Mouse (Mus musculus): ENCODE results near the gene Fut9. TPM values are rescaled to one million over a fixed set of nuclear protein-coding genes. Genes with fewer than 3 reads are reported as not detected.

Gene Fut9
- polyA plus RNA-seq (2021), result 0.06 TPM

DNA sequence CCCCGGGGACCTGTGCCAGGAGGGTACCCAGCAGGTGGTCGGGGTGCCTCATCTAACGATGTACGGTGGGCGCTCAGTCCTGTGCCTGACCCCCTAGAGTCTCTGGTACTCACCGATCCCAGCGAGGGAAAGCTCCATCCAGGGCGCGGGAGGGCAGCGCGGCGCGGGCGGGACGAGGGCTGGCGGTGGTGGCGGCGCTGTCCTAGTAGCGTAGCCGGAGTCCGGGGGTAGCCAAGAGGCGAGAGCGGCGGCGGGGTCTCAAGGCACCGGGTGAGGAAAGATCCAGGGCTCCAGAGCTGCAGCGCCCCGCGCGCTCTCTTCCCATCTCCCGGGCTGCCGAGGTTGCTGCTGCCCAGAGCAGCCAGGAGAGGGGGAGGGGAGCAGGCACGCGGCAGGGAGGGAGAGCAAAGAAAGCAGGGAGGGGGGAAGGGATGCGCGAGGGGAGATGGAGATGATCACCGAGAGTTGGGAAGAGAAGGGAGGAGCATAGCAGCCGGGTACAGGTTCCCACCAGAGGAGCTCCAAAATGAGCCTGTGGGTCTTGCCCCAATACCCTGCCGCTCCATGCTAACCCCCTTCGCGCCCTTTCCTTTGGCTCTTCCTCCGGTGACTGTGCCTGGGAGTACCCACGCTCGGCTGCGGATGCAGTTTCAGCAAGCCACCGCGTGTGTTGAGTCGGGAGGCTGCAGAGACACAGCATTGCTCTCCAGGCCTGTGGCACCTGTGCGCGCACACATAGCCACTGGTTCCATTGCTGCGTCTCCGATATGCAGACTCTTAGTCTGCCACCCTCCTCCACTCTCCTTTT, at the start of gene Fut9:
TSS of gene Fut9 (minus strand) at position 769 of the 808 bp plus-strand sequence.
- H3K27me3 ChIP-seq, result no peaks in the 10 kb centered on the region
- ChIA-PET CTCF (no interaction called here), POLR2A (no interaction called here)
- no peak for TF ChIP-seq CTCF (IDR thresholded peaks at IDR 0.05)
- DNase-seq (ENCODE audit: low read depth, low spot score) (no peak), ATAC-seq (peak; percentile 62)
- in situ Hi-C loops (cut with MboI; ENCODE audit: low pct_unique_long_range_greater_than_20kb), result no loop called here

DNA sequence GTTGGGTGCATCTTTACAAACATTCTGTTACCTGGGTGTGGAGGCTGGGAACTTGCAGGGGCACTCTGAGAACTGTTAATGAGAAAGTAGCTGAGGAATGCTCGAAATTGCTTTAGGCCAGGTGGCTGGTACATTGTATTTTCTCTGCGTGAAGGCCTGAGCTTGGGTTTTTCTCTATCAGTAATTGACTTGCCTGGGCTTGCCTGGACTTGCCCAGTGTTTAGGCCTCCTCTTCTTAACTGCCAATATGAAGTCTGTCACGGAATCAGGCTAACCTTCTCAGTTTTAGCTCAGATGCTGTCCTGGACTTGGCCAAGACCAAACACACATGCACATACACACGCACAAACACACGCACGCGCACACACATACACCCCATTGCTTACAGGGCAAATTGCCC, 15.7 kb upstream of the Fut9 start:
- no peak for TF ChIP-seq CTCF (IDR thresholded peaks at IDR 0.05)
- ATAC-seq, result no peak
- H3K27me3 ChIP-seq, result no peaks in the 10 kb centered on the region
- CTCF ChIA-PET, result interaction anchor here (1.0 kb wide), 1 partner anchor 228 kb away, joined by 3 read pairs; no protein-coding TSS in a partner anchor
- no peak for DNase-seq (ENCODE audit: low read depth, low spot score)
- in situ Hi-C loops (cut with MboI; ENCODE audit: low pct_unique_long_range_greater_than_20kb), result no loop called here
- POLR2A ChIA-PET, result no interaction called here

DNA sequence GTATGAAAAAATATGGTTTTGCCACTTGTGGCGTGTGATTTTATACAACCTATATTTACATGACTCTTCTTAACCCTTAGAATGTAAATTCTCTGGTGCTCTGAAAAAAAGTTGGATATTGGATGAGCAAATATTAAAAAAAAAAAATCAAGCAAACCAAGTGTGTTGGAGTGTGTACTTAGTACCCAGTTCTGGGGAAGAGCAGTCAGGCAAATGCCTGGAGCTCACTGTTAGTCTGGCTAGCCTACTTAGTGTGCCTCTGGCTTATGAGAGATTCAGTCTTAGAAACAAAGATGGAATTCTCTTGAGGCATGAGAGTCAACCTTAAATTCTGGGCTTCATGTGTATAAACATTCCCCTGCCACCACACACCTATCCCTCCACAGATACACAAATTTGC, 13.3 kb upstream of the Fut9 start:
- CTCF ChIA-PET, result no interaction called here
- no peak for ATAC-seq
- no peaks in the 10 kb centered on the region for H3K27me3 ChIP-seq

DNA sequence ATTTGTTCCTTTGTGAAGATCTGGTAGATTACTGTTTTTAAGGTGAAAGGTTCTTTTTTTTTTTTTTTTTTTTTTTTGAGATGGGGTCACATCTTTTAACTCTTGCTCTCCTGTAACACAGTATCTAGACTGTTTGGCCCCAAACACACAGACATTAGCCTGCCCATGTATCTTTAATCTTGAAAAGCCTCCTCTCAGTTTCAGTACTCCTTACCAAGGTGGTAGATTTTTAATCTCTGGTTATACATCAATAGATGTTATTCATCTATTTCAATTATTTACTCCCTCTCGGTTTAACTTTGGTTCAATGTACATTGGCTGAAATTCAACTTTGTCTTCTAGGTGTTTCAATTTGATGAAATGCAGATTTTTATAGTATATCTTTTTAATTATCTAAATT, 10.0 kb upstream of the Fut9 start:
- no peak for TF ChIP-seq CTCF (IDR thresholded peaks at IDR 0.05)
- ChIA-PET POLR2A (no interaction called here), CTCF (interaction anchor here (0.7 kb wide), 1 partner anchor 1002 kb away, joined by 3 read pairs; no protein-coding TSS in a partner anchor)
- H3K27me3 ChIP-seq, result no peaks in the 10 kb centered on the region
- in situ Hi-C loops (cut with MboI; ENCODE audit: low pct_unique_long_range_greater_than_20kb), result no loop called here
- DNase-seq (ENCODE audit: low read depth, low spot score) (no peak), ATAC-seq (no peak)

More for the DNA sequence above, 13.3 kb upstream of the Fut9 start:
- in situ Hi-C loops (cut with MboI; ENCODE audit: low pct_unique_long_range_greater_than_20kb), result no loop called here
- TF ChIP-seq CTCF (IDR thresholded peaks at IDR 0.05), result no peak
- DNase-seq (ENCODE audit: low read depth, low spot score), result no peak
- POLR2A ChIA-PET, result no interaction called here

DNA sequence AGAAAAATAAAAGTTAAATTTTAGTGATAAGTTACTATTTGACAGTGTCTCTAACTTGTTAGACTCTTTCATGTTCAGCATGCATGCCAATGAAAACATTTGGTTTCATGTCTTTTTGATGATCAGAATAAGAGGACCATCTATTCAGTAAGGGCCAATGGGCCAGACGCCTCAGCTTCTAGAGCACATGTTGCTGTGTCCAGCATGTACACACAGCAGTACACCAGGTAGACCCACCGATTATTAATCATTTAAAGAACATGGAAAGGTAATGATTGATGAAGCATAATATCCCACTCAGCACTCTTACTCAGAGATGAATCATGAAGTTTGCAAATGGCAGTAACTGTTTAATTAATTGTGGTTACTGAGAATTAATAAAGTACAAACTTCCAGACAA, 1.7 kb upstream of the Fut9 start:
- TF ChIP-seq CTCF (IDR thresholded peaks at IDR 0.05), result no peak
- H3K27me3 ChIP-seq, result no peaks in the 10 kb centered on the region
- in situ Hi-C loops (cut with MboI; ENCODE audit: low pct_unique_long_range_greater_than_20kb), result no loop called here
- ChIA-PET POLR2A (no interaction called here), CTCF (no interaction called here)
- ATAC-seq (no peak), DNase-seq (ENCODE audit: low read depth, low spot score) (no peak)

DNA sequence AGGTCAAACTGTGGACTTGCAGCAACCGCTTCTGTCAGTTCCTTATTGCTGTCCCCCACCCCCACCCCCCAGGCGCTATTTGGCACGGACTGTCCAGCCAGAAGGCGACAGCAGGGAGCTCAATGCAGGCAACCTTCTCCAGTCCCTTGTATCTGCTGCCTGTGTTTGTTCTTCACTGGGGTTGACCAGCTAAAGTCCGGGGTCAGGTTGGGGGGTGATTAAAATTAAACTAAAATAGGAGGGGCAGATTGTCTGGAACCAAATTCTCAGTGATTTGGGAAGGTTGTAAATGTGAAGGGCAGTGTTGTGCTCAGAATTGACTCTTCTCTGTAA, 206 bp upstream of the Fut9 start:
- no peak for DNase-seq (ENCODE audit: low read depth, low spot score)
- no peak for TF ChIP-seq CTCF (IDR thresholded peaks at IDR 0.05)
- CTCF ChIA-PET, result no interaction called here
- in situ Hi-C loops (cut with MboI; ENCODE audit: low pct_unique_long_range_greater_than_20kb), result no loop called here
- POLR2A ChIA-PET, result no interaction called here
- H3K27me3 ChIP-seq, result no peaks in the 10 kb centered on the region
- no peak for ATAC-seq

DNA sequence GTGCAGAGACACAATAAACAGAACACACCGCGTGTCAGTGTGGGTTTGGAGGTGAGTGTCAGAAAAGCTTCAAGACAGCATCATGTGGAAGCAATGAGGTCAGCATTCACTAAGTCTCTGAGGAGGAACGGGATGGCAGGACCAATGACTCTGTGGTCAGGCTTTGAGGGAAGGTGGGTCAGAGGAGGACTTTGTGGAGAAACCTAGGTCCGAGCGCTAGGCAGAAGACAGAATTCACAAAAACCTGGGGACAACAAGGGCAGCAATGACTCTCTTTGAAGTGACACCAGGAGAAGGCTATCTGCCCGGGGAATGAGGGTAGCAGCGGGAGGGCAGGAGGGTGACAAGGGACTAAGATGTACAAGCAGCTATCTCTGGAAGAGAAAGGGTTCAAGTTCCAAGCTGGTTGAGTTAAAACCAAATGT, 981 bp downstream of the Fut9 start:
- no peak for DNase-seq (ENCODE audit: low read depth, low spot score)
- ChIA-PET POLR2A (no interaction called here), CTCF (no interaction called here)
- ATAC-seq, result no peak
- H3K27me3 ChIP-seq, result no peaks in the 10 kb centered on the region
- in situ Hi-C loops (cut with MboI; ENCODE audit: low pct_unique_long_range_greater_than_20kb), result no loop called here
- TF ChIP-seq CTCF (IDR thresholded peaks at IDR 0.05), result no peak

DNA sequence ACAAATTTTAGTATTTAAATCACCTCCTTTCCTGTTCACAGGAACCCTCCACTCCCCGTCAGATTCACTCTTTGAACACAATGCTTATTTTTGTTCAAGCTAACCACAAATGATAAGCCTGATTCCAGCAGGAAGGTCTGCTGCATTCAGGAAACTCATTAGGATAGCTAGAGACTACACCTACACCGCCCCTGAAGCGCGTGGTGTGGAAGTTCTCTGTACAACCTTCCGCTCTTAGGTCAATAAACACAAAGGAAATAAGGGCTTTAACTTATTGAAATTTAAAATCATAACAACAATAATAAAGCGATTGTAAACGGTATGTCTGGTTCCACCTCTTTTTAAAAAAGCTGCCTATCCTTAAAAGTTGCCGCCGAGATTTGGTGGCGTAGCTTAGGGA, 1.6 kb downstream of the Fut9 start:
- TF ChIP-seq CTCF (IDR thresholded peaks at IDR 0.05), result no peak
- no peak for ATAC-seq
- CTCF ChIA-PET, result no interaction called here
- in situ Hi-C loops (cut with MboI; ENCODE audit: low pct_unique_long_range_greater_than_20kb), result no loop called here
- POLR2A ChIA-PET, result no interaction called here
- no peak for DNase-seq (ENCODE audit: low read depth, low spot score)
- no peaks in the 10 kb centered on the region for H3K27me3 ChIP-seq

DNA sequence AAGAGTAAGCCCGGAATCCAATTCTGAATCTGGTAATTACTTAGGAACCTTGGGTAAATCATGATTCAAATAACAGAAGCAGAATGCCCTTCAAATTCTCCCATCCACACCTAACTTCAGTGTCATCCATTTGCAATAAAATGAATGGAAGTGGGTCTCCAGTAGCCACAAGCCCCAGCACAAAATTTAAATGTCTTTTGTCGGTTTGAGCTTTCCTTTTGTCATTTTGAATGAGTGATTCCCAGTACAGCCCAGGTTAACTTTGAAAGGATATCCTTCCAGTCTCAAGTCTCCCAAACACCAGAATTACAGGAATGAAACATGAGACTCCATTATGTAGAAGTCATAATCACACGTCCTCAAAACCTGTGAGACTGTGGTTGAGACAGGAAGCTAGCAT, 3.9 kb downstream of the Fut9 start:
- ChIA-PET POLR2A (no interaction called here), CTCF (no interaction called here)
- no peak for TF ChIP-seq CTCF (IDR thresholded peaks at IDR 0.05)
- no peak for ATAC-seq
- in situ Hi-C loops (cut with MboI; ENCODE audit: low pct_unique_long_range_greater_than_20kb), result no loop called here
- no peak for DNase-seq (ENCODE audit: low read depth, low spot score)
- H3K27me3 ChIP-seq, result no peaks in the 10 kb centered on the region

DNA sequence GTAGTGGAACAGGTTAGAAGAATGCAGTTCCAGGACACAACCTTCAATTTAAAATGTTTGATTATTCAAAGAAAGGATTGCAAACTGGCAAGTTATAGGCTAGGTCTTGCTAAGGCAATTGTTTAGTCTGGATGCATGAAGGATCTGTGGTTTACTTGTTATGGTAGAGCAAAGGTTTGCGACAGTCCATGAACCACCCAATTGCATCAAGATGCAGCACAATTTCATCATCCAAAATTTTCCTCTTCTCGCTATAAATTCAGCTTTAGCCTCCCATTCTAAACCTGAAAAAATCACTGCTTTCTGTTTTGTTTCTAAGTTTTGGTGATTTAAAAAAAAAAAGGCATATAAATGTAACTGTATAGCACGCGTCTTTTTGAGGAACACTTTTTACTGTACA, 14.8 kb downstream of the Fut9 start:
- no peaks in the 10 kb centered on the region for H3K27me3 ChIP-seq
- in situ Hi-C loops (cut with MboI; ENCODE audit: low pct_unique_long_range_greater_than_20kb), result no loop called here
- no peak for TF ChIP-seq CTCF (IDR thresholded peaks at IDR 0.05)
- ChIA-PET POLR2A (no interaction called here), CTCF (no interaction called here)
- no peak for ATAC-seq
- DNase-seq (ENCODE audit: low read depth, low spot score), result no peak

DNA sequence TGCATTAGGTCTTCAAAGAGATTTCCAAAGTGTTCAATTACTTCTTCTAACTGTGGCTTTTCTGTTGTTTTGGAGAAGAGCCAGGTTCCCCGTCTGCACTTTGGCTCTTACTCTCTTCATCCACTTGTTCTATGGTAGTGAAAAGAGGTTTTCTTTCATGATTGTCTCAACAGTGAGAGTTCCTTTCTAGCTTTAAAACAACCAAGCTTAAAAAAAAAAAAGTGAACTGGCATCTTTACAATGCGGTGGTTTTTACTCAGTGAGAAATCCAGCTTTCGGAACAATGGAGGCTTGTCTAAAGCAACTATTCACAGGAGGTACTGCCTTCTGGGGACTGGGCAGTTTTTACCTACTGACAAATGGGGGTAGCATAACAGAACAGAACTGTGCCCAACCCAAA, 31.4 kb downstream of the Fut9 start:
- H3K27me3 ChIP-seq, result no peaks in the 10 kb centered on the region
- ATAC-seq, result no peak
- in situ Hi-C loops (cut with MboI; ENCODE audit: low pct_unique_long_range_greater_than_20kb), result no loop called here
- TF ChIP-seq CTCF (IDR thresholded peaks at IDR 0.05), result no peak
- CTCF ChIA-PET, result no interaction called here
- DNase-seq (ENCODE audit: low read depth, low spot score), result peak; percentile 35
- POLR2A ChIA-PET, result no interaction called here

DNA sequence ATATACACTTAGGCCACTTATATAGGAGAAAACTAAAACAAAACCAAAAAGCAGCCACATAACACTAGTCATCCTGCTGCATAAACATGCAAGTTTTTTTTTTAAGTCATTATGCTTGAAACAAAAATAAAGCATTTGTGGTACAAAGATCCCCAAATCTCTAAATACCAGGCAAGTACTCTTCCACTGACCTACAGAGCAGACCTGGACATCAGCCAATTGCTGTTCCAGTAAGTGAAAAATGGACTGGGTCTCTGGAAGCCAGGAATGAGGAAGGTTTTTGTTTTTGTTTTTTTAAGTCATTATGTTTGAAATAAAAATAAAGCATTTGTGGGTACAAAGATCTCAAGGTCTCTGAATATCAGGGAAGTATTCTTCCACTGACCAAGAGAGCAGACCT, 37.0 kb downstream of the Fut9 start:
- ATAC-seq (no peak), DNase-seq (ENCODE audit: low read depth, low spot score) (no peak)
- H3K27me3 ChIP-seq, result no peaks in the 10 kb centered on the region
- POLR2A ChIA-PET, result no interaction called here
- TF ChIP-seq CTCF (IDR thresholded peaks at IDR 0.05), result no peak
- CTCF ChIA-PET, result no interaction called here
- in situ Hi-C loops (cut with MboI; ENCODE audit: low pct_unique_long_range_greater_than_20kb), result no loop called here

Data from Patski (cell line).